Mouse (Mus musculus) heart, embryonic 12.5 days (tissue): ENCODE data around the gene Ccdc167. TPM values are rescaled to one million over a fixed set of nuclear protein-coding genes. Genes with fewer than 3 reads are reported as not detected.
"Not testable (repeated sequence)": the region's sequence is repeated elsewhere in the genome, so short reads cannot be mapped to it uniquely, and the experiment has no call there.

Experiments
- ATAC-seq: fragments of 200-750 bp; cut with Nextera tagmentation; 2 replicates; pipeline ENCODE4 v1.8.0; 2017; ENCODE audit warnings: moderate TSS enrichment, moderate library complexity; ENCODE audit not compliant: insufficient number of reproducible peaks, low FRiP score
- H3K27ac ChIP-seq: fragments of 300-500 bp; sonication (generic); 2 replicates; pipeline ENCODE4 v1.5.1; 2016; ENCODE audit warnings: mild to moderate bottlenecking, moderate library complexity; ENCODE audit not compliant: poor library complexity, severe bottlenecking
- H3K27me3 ChIP-seq: fragments of 300-500 bp; sonication (generic); replicated peaks from 2 replicates; pipeline ENCODE4 v1.6.1; 2016; ENCODE audit warnings: mild to moderate bottlenecking, moderate library complexity
- H3K36me3 ChIP-seq: fragments of 300-500 bp; sonication (generic); 2 replicates; pipeline ENCODE4 v1.6.1; 2016; ENCODE audit warnings: mild to moderate bottlenecking, moderate library complexity
- H3K4me1 ChIP-seq: fragments of 300-500 bp; sonication (generic); replicated peaks from 2 replicates; pipeline ENCODE4 v1.6.1; 2016; ENCODE audit warnings: mild to moderate bottlenecking
- H3K4me2 ChIP-seq: fragments of 300-500 bp; sonication (generic); 2 replicates; pipeline ENCODE4 v1.6.1; 2016; ENCODE audit warnings: mild to moderate bottlenecking, moderate library complexity
- H3K4me3 ChIP-seq: fragments of 300-500 bp; sonication (generic); 2 replicates; pipeline ENCODE4 v1.5.1; 2016; ENCODE audit warnings: mild to moderate bottlenecking
- H3K9ac ChIP-seq: fragments of 300-500 bp; sonication (generic); 2 replicates; pipeline ENCODE4 v1.6.1; 2016; ENCODE audit warnings: mild to moderate bottlenecking, moderate library complexity
- H3K9me3 ChIP-seq: fragments of 300-500 bp; sonication (generic); replicated peaks from 2 replicates; pipeline ENCODE4 v1.6.1; 2016; ENCODE audit warnings: mild to moderate bottlenecking, moderate library complexity
- WGBS: fragments of 180-500 bp; shearing (Covaris S2); methylation state at CpG from one replicate; pipeline ENCODE4 v1.1.7; 2016; 5-methylcytosine and 5-hydroxymethylcytosine counted together
- polyA plus RNA-seq: library from polyadenylated mRNA; unstranded; fragments of >200 nt; fragmentation: Nextera tagmentation; extraction: Ambion mirVana; gene quantifications from 2 replicates; pipeline ENCODE4 v1.2.1, GENCODE M21; 2016

The Ccdc167 gene
- polyA plus RNA-seq, 1 experiment from 2014 or later: 15.8 TPM

DNA sequence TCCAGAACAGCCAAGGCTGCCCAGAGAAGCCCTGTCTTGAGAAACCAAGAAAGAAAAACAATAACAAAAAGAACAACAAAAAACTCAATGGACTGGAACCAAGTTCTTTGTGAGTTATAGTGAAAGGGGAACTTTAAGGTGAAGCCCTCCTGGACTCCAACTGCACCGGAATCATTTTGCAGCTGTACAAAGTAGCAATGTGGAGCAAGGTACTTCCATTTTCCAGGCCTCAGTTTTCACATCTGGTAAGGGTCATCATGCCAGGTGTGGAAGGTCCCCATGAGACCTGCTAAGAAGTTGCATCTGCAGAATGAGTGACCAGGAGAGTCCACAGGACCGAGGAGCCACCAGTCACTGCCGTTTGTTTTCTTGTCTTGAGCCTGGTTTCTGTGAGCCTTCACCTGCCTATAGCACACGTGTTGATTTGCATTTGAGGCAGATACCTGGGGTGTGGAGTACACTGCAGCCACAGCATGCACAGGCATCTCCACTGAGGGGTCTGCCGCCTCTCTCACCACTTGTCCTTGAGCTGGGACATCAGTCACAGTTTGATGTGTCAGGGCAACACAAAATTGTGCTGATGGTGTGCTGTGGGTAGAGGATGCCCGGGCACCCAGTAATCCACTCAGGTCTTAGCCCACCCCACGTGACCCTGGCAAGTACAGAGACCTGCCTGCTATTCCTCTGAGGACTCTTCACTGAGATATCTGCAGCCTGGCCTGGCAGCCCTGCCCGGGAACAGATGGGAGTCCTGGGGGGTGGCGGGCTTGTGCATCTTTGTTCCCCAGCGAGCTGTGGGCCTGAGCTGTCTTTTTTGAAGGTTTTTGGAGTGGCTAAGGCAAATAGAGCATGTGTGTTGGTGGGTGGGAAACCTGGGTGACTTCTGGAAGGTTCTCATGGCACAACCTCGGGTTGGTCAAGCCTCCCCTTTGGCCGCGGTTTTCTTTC is 3.1 kb upstream of the Ccdc167 start:
- 71% methylated on average over 13 of the region's 13 CpGs for WGBS
- H3K9ac ChIP-seq: no peak overlapping the region
- ATAC-seq: no peak

DNA sequence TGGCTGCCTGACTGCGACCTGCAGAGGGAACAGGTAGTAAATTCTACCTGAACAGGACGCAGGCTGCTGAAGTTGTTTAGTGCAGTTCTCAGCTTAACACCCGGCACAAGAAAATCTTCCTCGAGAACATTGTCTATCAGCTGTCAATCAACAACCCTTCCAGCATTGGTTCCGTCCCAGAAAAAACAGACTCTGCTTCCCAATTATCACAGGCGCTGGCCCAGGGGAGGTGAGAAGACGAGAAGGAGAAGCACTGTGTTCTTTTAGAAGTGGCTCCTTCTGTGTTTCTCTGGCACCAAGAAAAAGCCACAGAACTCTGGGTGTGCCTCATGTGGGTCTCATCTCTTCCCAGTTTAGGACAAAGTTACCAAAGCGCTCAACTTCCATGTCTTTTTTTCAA is 1.8 kb upstream of the Ccdc167 start:
- no peak overlapping the region for H3K9ac ChIP-seq
- no peak overlapping the region for H3K4me2 ChIP-seq
- H3K9me3 ChIP-seq: 0 out of 2 replicates have a peak, but pooled peaks cover 3% of the 10 kb centered on the region
- no peak for ATAC-seq
- 0 out of 2 replicates have a peak, but pooled peaks cover 2% of the 10 kb centered on the region for H3K36me3 ChIP-seq
- H3K4me1 ChIP-seq: peaks cover 11% of the 10 kb centered on the region
- H3K27me3 ChIP-seq: 0 out of 2 replicates have a peak, but pooled peaks cover 3% of the 10 kb centered on the region
- no peak overlapping the region for H3K27ac ChIP-seq
- 70% methylated on average over 8 of the region's 8 CpGs for WGBS
- no peak overlapping the region for H3K4me3 ChIP-seq

More for the DNA sequence above, 3.1 kb upstream of the Ccdc167 start:
- 0 out of 2 replicates have a peak, but pooled peaks cover 3% of the 10 kb centered on the region for H3K9me3 ChIP-seq
- H3K4me2 ChIP-seq: no peak overlapping the region
- no peak overlapping the region for H3K27ac ChIP-seq
- H3K27me3 ChIP-seq: 0 out of 2 replicates have a peak, but pooled peaks cover 3% of the 10 kb centered on the region
- H3K4me1 ChIP-seq: peaks cover 11% of the 10 kb centered on the region
- no peaks in the 10 kb centered on the region for H3K36me3 ChIP-seq
- no peak overlapping the region for H3K4me3 ChIP-seq

DNA sequence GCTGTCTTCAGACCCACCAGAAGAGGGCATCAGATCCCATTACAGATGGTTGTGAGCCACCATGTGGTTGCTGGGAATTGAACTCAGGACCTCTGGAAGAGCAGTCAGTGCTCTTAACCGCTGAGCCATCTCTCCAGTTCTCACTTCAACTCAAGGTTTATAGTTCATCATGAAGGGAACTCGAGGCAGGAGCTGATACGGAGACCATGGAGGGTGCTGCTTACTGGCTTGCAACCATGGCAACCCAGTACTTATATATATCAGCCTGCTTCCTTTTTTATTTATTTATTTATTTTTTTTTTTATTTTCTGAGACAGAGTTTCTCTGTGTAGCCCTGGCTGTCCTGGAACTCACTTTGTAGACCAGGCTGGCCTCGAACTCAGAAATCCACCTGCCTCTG is 3.1 kb downstream of the Ccdc167 start:
- H3K27ac ChIP-seq, ATAC-seq, H3K4me2 ChIP-seq, H3K9me3 ChIP-seq, H3K27me3 ChIP-seq, H3K9ac ChIP-seq, H3K36me3 ChIP-seq, H3K4me3 ChIP-seq: not testable (repeated sequence)
- 96% methylated on average over 4 of the region's 4 CpGs for WGBS
- peaks cover 52% of the 10 kb centered on the region for H3K4me1 ChIP-seq

DNA sequence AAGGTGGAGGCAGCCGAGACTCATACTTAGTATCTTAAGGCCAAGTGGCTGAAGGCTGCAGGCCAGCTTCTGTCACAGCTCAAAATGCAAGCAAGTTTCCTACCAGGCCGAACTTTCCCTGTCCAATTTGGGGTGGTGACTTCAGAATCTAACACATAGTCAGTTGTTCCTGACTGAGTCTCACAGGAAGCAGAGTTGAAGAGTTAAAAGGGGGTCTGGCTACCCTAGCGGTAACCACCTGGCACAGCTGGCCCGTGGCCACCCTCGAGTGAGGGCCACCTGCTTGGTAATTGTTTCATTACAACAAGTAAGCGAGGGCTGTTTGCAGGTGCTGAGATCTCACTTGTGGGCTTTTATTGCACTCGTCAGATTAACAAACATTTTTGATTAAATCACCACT is 4.3 kb downstream of the Ccdc167 start:
- Histone ChIP-seq H3K27ac (no peak overlapping the region), H3K4me2 (no peak overlapping the region), H3K27me3 (no peaks in the 10 kb centered on the region), H3K36me3 (0 out of 2 replicates have a peak, but pooled peaks cover 2% of the 10 kb centered on the region), H3K4me3 (no peak overlapping the region), H3K4me1 (peaks cover 64% of the 10 kb centered on the region), H3K9ac (no peak overlapping the region), H3K9me3 (no peaks in the 10 kb centered on the region)
- no peak for ATAC-seq
- WGBS: 83% methylated on average over 7 of the region's 7 CpGs

DNA sequence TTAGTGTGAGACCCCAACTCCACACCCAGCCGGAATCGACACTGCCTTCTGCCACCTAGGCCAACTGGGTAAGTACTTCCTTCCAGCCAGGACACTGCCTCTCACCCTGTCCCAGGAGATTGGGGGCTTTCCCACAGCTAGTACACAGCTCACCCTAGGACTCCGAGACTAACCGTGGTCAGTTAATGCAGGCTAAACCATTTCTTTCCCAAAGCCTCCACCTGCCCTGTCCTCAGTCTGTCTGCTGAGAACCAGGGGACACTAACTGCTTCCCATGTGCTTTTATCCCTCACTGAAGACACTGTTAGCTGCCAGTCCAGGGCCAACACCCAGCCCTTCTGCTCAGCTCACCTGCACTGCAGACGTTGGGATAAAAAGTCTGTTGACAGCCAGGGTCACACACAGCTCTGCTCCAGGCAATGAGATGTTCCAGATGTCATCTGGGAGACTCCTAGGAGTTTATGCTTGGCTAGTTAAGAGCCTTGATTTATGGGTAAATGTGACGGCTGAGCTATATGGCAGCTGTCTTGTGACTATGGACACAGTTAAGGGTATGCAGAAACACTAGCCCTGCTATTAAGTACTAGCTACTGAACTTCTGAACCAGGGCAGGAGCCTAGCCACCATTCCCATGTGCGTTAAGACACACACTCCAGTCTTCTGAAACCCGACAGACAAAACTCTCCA is 5.0 kb downstream of the Ccdc167 start:
- no peak overlapping the region for H3K4me2 ChIP-seq
- 0 out of 2 replicates have a peak, but pooled peaks cover 2% of the 10 kb centered on the region for H3K36me3 ChIP-seq
- peaks cover 68% of the 10 kb centered on the region for H3K4me1 ChIP-seq
- no peak overlapping the region for H3K27ac ChIP-seq
- H3K9me3 ChIP-seq: no peaks in the 10 kb centered on the region
- no peak for ATAC-seq
- H3K9ac ChIP-seq: no peak overlapping the region
- no peak overlapping the region for H3K4me3 ChIP-seq
- no peaks in the 10 kb centered on the region for H3K27me3 ChIP-seq
- WGBS: 62% methylated on average over 8 of the region's 8 CpGs

DNA sequence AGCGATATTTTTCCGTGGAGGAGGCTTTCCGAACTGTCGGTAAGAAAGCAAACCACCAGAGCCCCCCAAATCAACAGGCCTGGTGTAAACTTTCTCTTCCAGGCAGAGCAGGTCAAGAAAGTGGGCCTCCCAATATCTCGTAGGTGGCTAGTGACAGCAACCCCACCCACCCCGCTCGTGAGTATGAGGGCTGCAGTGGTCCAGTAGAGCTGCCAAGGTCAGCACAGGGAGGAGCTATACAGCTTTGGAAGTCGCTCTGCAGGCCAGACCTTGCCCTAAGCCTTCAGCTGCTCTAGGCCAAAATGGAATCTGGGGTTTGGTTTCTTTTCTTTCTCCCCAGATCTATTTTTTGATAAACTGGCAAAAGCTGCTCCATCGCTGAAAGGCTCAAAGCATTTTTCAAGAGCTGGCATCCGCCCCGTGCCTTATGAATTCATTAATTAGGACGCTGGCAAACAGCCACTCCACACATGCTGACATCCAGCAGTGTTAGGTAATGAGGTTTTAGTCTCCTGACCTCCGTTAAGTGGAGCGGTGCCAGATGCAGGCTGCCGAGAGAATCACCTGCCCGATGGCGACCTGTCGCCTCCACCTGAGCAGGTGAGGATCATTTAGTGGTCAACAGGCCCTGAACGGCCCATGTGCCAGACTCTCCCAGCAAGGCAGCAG is 5.6 kb downstream of the Ccdc167 start:
- Histone ChIP-seq H3K4me1 (peaks cover 71% of the 10 kb centered on the region), H3K27ac (peak overlapping the region; percentile 8; the same call in 1 of the 2 replicates)

DNA sequence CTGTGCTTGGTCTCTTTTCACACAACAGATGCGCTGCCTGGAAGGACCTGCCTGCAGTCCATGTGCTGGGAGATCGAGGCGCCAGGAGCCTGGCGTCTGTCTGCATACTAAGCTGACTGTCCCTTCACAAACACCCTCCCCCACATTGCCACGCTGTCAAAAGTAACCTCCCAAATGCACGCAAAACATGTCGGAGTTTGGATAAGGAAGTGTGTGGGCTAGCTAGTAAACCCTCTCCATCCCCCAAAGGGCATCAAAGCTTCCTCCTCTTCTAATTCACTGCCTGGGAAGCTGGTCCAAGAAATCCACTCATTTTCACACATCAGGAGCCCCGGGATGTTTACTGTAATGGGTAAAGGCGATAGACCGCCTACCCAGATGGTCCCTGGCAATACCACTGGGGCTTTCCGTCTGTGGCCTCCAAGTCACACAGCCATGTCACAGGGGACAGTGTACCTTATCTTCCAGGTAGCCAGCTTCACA is 6.2 kb downstream of the Ccdc167 start:
- no peak for ATAC-seq
- Histone ChIP-seq H3K4me2 (no peak overlapping the region), H3K27ac (peak overlapping the region; percentile 8; the same call in 1 of the 2 replicates), H3K36me3 (peaks cover 2% of the 10 kb centered on the region; the same call in 1 of the 2 replicates), H3K9ac (no peak overlapping the region), H3K4me1 (peaks cover 72% of the 10 kb centered on the region), H3K9me3 (no peaks in the 10 kb centered on the region), H3K4me3 (no peak overlapping the region), H3K27me3 (no peaks in the 10 kb centered on the region)
- 39% methylated on average over 11 of the region's 11 CpGs for WGBS

More for the DNA sequence above, 5.6 kb downstream of the Ccdc167 start:
- no peak overlapping the region for H3K4me2 ChIP-seq
- H3K4me3 ChIP-seq: no peak overlapping the region
- H3K36me3 ChIP-seq: 0 out of 2 replicates have a peak, but pooled peaks cover 2% of the 10 kb centered on the region
- 64% methylated on average over 19 of the region's 19 CpGs for WGBS
- H3K9me3 ChIP-seq: no peaks in the 10 kb centered on the region
- no peak for ATAC-seq
- H3K27me3 ChIP-seq: no peaks in the 10 kb centered on the region
- no peak overlapping the region for H3K9ac ChIP-seq

DNA sequence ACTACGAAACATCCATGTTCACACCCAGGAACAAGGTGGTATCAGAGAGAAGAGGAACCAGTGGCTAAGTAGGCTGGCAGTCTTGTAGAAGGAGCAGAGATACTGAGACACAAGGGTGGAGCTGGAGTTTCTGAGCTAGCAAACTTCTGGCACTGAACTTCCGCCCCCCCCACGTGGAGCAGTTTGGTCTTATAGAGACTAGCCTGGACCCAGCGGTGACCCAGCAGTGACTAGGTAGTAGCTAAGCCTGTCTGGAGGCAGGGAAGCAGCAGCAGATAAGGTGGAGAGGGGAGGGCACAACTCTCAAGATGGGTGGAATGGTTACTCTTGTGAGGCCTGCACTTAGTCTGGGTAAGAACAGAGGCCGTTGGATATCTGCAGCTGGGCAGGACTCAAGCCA is 8.1 kb downstream of the Ccdc167 start:
- no peak overlapping the region for H3K27ac ChIP-seq
- H3K36me3 ChIP-seq: peaks cover 11% of the 10 kb centered on the region
- H3K4me3 ChIP-seq: no peak overlapping the region
- 51% methylated on average over 5 of the region's 5 CpGs for WGBS
- H3K9ac ChIP-seq: no peak overlapping the region
- H3K27me3 ChIP-seq: no peaks in the 10 kb centered on the region
- no peaks in the 10 kb centered on the region for H3K9me3 ChIP-seq
- no peak overlapping the region; the same call in 1 of the 2 replicates for H3K4me2 ChIP-seq
- H3K4me1 ChIP-seq: peaks cover 72% of the 10 kb centered on the region
- no peak for ATAC-seq

DNA sequence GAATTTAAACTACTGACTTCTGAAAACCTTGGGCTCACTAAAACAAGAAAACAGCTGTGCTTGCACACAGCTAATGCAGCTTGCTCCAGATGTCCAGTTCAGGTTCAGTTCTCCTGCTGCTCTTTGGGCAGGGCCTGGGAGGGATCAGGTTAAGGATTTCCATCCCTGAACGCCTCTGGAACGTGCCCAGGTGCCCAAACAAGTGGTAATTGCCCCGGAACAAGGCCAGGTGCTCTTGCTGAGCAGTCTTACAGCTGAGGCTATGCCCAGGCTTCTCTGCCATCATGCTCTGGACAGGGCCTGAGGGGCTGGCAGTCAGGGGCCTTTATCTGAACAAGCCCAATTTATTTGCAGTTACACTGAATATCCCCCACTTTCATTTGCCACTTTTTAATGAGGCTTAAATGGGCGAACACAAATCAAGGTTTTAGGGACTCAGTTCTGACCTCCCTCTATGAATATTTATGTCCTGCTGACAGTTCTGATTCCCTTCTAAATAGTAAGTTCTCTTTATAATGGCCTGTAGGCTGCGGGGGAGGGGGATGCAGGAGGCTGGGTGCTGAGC is 9.8 kb downstream of the Ccdc167 start:
- no peak overlapping the region for H3K9ac ChIP-seq
- WGBS: 69% methylated on average over 5 of the region's 5 CpGs

DNA sequence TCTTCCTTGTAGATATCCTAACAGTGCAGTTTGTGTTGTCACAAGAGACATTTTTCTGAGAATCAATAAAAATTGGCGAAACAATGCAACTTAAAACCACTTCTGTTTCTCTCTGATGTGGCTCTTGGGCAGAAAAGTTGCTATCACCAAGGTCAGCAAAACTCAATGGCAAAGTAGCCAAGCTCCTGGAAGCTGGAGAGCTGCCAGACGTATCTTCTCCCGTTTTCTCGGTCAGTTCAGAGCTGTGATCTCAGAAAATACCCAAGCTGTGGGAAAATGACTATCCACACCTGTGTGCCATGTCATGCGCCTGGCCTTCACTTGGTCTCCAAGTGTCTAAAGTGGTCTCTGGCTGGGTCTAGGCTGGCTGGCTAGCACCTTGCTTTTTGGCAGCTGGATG is 11.0 kb downstream of the Ccdc167 start:
- peaks cover 40% of the 10 kb centered on the region for H3K36me3 ChIP-seq
- no peak overlapping the region for H3K27ac ChIP-seq
- H3K9me3 ChIP-seq: no peaks in the 10 kb centered on the region
- 0 out of 2 replicates have a peak overlapping the region, but pooled peaks have one; percentile 27 for H3K9ac ChIP-seq
- peaks cover 56% of the 10 kb centered on the region for H3K4me1 ChIP-seq
- WGBS: 65% methylated on average over 5 of the region's 5 CpGs
- H3K4me3 ChIP-seq: no peak overlapping the region
- ATAC-seq: no peak
- H3K27me3 ChIP-seq: no peaks in the 10 kb centered on the region
- no peak overlapping the region for H3K4me2 ChIP-seq

More for the DNA sequence above, 9.8 kb downstream of the Ccdc167 start:
- H3K4me2 ChIP-seq: no peak overlapping the region
- peaks cover 67% of the 10 kb centered on the region for H3K4me1 ChIP-seq
- no peak for ATAC-seq
- H3K4me3 ChIP-seq: no peak overlapping the region
- H3K27me3 ChIP-seq: no peaks in the 10 kb centered on the region
- no peak overlapping the region for H3K27ac ChIP-seq
- no peaks in the 10 kb centered on the region for H3K9me3 ChIP-seq
- peaks cover 28% of the 10 kb centered on the region for H3K36me3 ChIP-seq
